Mouse (Mus musculus) lung, postnatal 0 days (tissue): ENCODE data around the gene Wdr63. TPM values are rescaled to one million over a fixed set of nuclear protein-coding genes. Genes with fewer than 3 reads are reported as not detected.

ENCODE experiments used
- ATAC-seq: fragments of 200-750 bp; cut with Nextera tagmentation; 2 replicates; pipeline ENCODE4 v1.8.0; 2017; ENCODE audit warnings: moderate library complexity
- DNase-seq: peaks from one replicate; pipeline ENCODE4 v3.0.0-alpha.2; 2016; ENCODE audit warnings: low spot score
- H3K27ac ChIP-seq: fragments of 300-500 bp; sonication (generic); 2 replicates; pipeline ENCODE4 v1.5.1; 2014; ENCODE audit warnings: antibody characterized with exemption, mild to moderate bottlenecking, low read length, mixed read lengths
- H3K27me3 ChIP-seq: fragments of 300-500 bp; sonication (generic); replicated peaks from 2 replicates; pipeline ENCODE4 v1.6.1; 2014; ENCODE audit warnings: low read length, mixed read lengths; ENCODE audit not compliant: insufficient read depth
- H3K36me3 ChIP-seq: fragments of 300-500 bp; sonication (generic); 2 replicates; pipeline ENCODE4 v1.6.1; 2014; ENCODE audit warnings: low read length, mixed read lengths; ENCODE audit not compliant: insufficient read depth
- H3K4me1 ChIP-seq: fragments of 300-500 bp; sonication (generic); 2 replicates; pipeline ENCODE4 v1.6.1; 2014; ENCODE audit warnings: antibody characterized with exemption, low read depth, low read length, mixed read lengths; ENCODE audit not compliant: insufficient read depth
- H3K4me2 ChIP-seq: fragments of 300-500 bp; sonication (generic); replicated peaks from 2 replicates; pipeline ENCODE4 v1.6.1; 2014; ENCODE audit warnings: low read depth, mild to moderate bottlenecking, low read length, moderate library complexity, mixed read lengths
- H3K4me3 ChIP-seq: fragments of 300-500 bp; sonication (generic); 2 replicates; pipeline ENCODE4 v1.5.1; 2014; ENCODE audit warnings: low read depth, low read length
- H3K9ac ChIP-seq: fragments of 300-500 bp; sonication (generic); replicated peaks from 2 replicates; pipeline ENCODE4 v1.6.1; 2014; ENCODE audit warnings: low read depth, mild to moderate bottlenecking
- H3K9me3 ChIP-seq: fragments of 300-500 bp; sonication (generic); 2 replicates; pipeline ENCODE4 v1.6.1; 2016; ENCODE audit warnings: low read length, mixed read lengths
- CTCF ChIP-seq: IDR thresholded peaks from 2 replicates; pipeline ENCODE4 v1.5.1; 2016; ENCODE audit warnings: antibody characterized with exemption, mild to moderate bottlenecking
- EP300 ChIP-seq: IDR thresholded peaks from 2 replicates; pipeline ENCODE4 v1.6.1; 2016; ENCODE audit warnings: antibody characterized with exemption, mild to moderate bottlenecking, control low read depth
- WGBS: fragments of 180-500 bp; shearing (Covaris S2); extraction: QIAGEN DNeasy Blood & Tissue Kit; methylation state at CpG from one replicate; pipeline ENCODE4 v1.1.7; 2014; 5-methylcytosine and 5-hydroxymethylcytosine counted together
- polyA plus RNA-seq: library from polyadenylated mRNA; unstranded; fragments of >200 nt; fragmentation: Nextera tagmentation; extraction: Ambion mirVana; gene quantifications from 2 replicates; pipeline ENCODE4 v1.2.1, GENCODE M21; 2015

Wdr63 gene
- polyA plus RNA-seq, 1 experiment from 2014 or later, result 2.9 TPM

DNA sequence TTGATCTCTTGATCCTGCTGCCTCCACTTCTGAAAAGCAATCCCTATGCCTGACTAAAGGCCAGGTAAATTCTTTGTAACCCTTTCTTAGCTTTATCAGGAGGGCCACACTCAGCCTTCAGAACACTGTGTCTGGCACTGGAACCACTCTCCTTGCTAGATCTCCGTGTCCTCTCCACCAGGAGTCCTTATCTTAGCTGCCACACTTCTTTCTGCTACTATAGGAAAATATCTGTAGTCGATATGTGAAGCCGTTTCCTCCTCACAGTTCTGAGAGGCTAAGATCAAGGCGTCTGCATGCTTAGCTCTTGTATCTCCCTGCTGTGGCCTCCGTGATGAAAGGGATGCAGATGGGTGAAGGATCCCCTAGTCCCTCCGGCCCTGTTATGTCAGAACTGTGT is 19.3 kb upstream of the Wdr63 start:
- 44% methylated on average over 6 of the region's 6 CpGs for WGBS
- DNase-seq (no peak), ATAC-seq (no peak)

DNA sequence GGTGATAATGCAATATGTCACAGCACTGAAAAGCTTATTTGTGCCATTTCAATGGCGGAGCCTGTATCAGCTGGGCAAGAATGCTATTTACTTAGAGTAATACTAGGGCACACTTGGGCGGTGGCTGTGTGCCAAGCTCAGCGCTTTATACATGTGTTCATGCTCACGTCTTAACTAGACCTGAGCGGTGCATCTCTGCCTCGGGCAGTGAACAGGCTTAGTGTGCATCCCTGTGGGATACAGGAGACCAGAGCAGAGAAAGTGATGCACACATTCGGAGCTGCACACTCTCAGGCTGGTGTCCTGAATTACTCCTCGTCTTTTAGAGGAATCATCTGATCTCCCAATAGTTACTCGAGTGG is 15.5 kb upstream of the Wdr63 start:
- ATAC-seq, result no peak
- no peak for DNase-seq

More for the DNA sequence above, 19.3 kb upstream of the Wdr63 start:
- no peaks in the 10 kb centered on the region for H3K4me1 ChIP-seq
- H3K9ac ChIP-seq, result no peak overlapping the region
- no peak overlapping the region for H3K4me3 ChIP-seq
- no peak overlapping the region for H3K27ac ChIP-seq
- no peaks in the 10 kb centered on the region for H3K36me3 ChIP-seq
- TF ChIP-seq CTCF (no peak), EP300 (no peak)
- no peaks in the 10 kb centered on the region for H3K9me3 ChIP-seq
- H3K4me2 ChIP-seq, result no peak overlapping the region
- H3K27me3 ChIP-seq, result no peaks in the 10 kb centered on the region

DNA sequence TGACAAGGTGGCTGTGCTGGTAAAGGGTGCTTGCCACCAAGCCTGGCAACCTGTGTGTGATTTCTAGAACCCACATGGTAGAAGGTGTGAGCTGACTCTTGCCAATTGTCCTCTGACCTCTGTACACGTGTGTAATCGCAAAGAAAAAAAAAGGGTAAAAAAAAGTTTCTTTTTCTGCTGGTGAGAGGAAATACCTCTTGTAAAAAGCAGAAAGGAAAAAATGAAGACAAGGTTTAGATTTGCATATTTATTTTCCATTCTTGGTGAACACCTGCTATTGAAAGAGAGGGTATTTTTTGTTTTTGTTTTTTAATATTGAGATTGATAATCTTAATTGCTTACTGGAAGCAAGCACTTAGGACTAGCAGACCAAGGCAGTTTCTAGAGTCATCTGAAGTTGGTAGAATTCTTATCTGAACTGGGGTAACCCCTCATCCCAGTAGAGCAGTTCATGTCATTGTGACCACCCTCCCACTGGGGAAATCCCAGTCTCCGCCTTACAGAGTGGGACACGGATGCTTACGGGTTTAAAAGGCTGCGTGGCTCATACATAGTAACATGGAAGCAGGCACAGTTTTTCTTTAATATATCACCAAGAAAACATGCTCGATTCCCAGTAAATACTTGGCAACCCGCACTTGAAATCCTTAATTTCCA is 15.0 kb upstream of the Wdr63 start:
- ATAC-seq, result no peak
- 74% methylated on average over 8 of the region's 8 CpGs for WGBS
- H3K9ac ChIP-seq, result no peak overlapping the region
- TF ChIP-seq EP300 (no peak), CTCF (no peak)
- no peak for DNase-seq
- H3K4me2 ChIP-seq, result no peak overlapping the region
- H3K36me3 ChIP-seq, result no peaks in the 10 kb centered on the region
- no peaks in the 10 kb centered on the region for H3K4me1 ChIP-seq
- H3K27me3 ChIP-seq, result no peaks in the 10 kb centered on the region
- no peaks in the 10 kb centered on the region for H3K9me3 ChIP-seq
- no peak overlapping the region for H3K27ac ChIP-seq
- H3K4me3 ChIP-seq, result no peak overlapping the region

More for the DNA sequence above, 15.5 kb upstream of the Wdr63 start:
- H3K4me1 ChIP-seq, result no peaks in the 10 kb centered on the region
- TF ChIP-seq EP300, result no peak
- no peak for TF ChIP-seq CTCF
- H3K9me3 ChIP-seq, result no peaks in the 10 kb centered on the region
- no peak overlapping the region for H3K4me2 ChIP-seq
- no peaks in the 10 kb centered on the region for H3K36me3 ChIP-seq
- H3K27me3 ChIP-seq, result no peaks in the 10 kb centered on the region
- H3K4me3 ChIP-seq, result no peak overlapping the region
- no peak overlapping the region for H3K27ac ChIP-seq
- H3K9ac ChIP-seq, result no peak overlapping the region
- WGBS, result 60% methylated on average over 9 of the region's 9 CpGs

DNA sequence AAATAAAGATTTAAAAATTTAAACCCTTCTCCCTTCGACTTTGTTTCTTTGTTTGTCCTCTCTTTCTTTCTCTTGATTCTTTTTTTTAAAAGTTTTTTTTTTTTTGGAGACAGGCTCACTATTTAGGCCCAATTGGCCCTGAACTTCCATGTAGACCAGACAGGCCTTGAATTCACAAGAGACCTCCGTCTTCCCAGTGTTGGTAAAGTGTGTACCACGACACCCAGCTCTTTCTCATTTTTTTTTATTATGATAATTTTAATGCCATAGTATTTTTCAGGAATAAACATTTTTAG is 14.1 kb upstream of the Wdr63 start:
- DNase-seq (no peak), ATAC-seq (no peak)
- Histone ChIP-seq H3K4me3 (no peak overlapping the region), H3K27me3 (0 out of 2 replicates have a peak, but pooled peaks cover 8% of the 10 kb centered on the region), H3K9me3 (no peaks in the 10 kb centered on the region), H3K36me3 (no peaks in the 10 kb centered on the region), H3K9ac (no peak overlapping the region), H3K4me1 (no peaks in the 10 kb centered on the region), H3K27ac (no peak overlapping the region), H3K4me2 (no peak overlapping the region)
- TF ChIP-seq EP300, result no peak
- TF ChIP-seq CTCF, result no peak
- 64% methylated on average over 3 of the region's 3 CpGs for WGBS

DNA sequence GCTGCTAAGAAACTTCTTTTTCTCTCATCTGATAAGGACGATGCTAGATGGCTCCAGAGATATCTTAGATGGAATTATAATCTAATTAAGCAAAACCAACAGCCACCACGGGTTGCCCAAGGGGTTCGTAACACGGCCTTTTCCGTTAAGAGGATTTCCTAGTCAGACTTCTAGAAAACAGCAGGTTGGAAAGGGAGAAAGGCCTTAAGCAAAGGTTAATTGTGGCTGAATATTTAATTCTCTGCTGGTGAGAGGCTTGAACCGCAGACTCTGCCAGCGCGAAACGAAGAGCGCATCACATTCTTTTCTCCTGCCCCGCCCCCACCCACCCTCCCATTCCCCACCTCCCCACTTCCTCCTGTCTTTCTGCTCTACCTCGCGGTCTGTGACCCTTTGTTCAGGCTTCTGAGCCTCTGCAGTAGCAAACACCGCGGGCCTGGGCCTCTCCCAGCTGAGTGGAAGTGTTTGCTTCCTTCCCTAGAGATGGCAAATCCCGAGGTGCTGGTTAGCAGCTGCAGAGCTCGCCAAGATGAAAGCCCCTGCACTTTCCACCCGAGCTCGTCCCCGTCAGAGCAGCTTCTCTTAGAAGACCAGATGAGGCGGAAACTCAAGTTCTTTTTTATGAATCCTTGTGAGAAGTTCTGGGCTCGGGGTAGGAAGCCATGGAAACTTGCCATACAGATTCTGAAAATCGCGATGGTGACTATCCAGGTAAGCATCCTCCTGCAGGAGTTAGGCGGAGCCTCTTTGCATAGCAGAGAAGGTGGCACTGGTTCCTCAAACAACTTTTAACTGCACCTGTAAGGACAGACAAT is 13.6 kb upstream of the Wdr63 start:
- ATAC-seq, result no peak
- H3K4me3 ChIP-seq, result no peak overlapping the region

DNA sequence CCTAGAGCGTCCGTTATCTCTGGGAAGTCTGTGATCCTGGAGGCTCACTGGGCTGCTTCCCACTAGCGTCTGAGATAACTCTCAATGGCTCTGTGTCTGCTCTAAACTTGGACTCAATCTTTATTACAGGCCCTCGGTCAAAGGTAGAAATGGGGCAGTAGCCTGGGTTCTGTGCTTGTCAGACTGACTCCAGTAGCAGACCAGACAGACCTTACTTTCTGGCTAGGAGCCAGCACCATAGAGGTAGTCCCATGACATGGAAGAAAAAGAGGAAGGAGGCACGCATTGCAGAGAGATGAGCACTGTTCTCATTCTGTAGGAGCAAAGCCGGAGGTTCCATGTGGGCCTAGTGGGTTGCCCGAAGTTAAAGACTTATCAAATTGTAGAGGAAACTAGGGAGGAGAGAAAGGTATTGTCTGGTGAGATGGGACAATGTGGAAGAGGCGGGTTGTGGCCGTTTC is 10.1 kb upstream of the Wdr63 start:
- H3K27me3 ChIP-seq, result 0 out of 2 replicates have a peak, but pooled peaks cover 9% of the 10 kb centered on the region
- H3K4me2 ChIP-seq, result no peak overlapping the region
- no peaks in the 10 kb centered on the region for H3K36me3 ChIP-seq
- 59% methylated on average over 9 of the region's 9 CpGs for WGBS
- H3K4me3 ChIP-seq, result no peak overlapping the region
- no peak for ATAC-seq
- H3K9me3 ChIP-seq, result no peaks in the 10 kb centered on the region
- peak; percentile 12 for DNase-seq
- no peak overlapping the region for H3K9ac ChIP-seq
- TF ChIP-seq EP300 (no peak), CTCF (no peak)
- H3K27ac ChIP-seq, result no peak overlapping the region
- H3K4me1 ChIP-seq, result no peaks in the 10 kb centered on the region

More for the DNA sequence above, 13.6 kb upstream of the Wdr63 start:
- Histone ChIP-seq H3K4me1 (no peaks in the 10 kb centered on the region), H3K9ac (no peak overlapping the region), H3K27me3 (0 out of 2 replicates have a peak, but pooled peaks cover 9% of the 10 kb centered on the region), H3K36me3 (no peaks in the 10 kb centered on the region), H3K27ac (no peak overlapping the region), H3K4me2 (peak overlapping the region; percentile 25; the same call in 1 of the 2 replicates), H3K9me3 (no peaks in the 10 kb centered on the region)
- 14% methylated on average over 25 of the region's 25 CpGs for WGBS
- peak; percentile 34 for DNase-seq
- TF ChIP-seq CTCF (no peak), EP300 (no peak)
